Mouse (Mus musculus) heart, adult 2 months (tissue): Measurements from ENCODE around the gene Gmppb.

Source experiments
- CTCF ChIP-seq: fragments of 200-600 bp; IDR thresholded peaks from 2 replicates; pipeline ENCODE4 v1.8.1; 2022; ENCODE audit warnings: antibody characterized with exemption, mild to moderate bottlenecking, moderate library complexity
- EP300 ChIP-seq: fragments of 200-500 bp; IDR thresholded peaks from 2 replicates; pipeline ENCODE4 v1.6.1; 2011; ENCODE audit warnings: low read depth, low read length, control low read depth; ENCODE audit not compliant: insufficient read depth
- POLR2A ChIP-seq: fragments of 200-500 bp; IDR thresholded peaks from 2 replicates; pipeline ENCODE4 v1.6.1; 2011; ENCODE audit warnings: mild to moderate bottlenecking, low read depth, low read length, control low read depth; ENCODE audit not compliant: insufficient read depth

- TF ChIP-seq POLR2A (no peak), EP300 (no peak), CTCF (no peak)
These were observed 44.5 kb downstream of the Gmppb start for GRCm38 (mm10) chr9:108093586-108093985.
